Mouse (Mus musculus) testis, adult 2 months (tissue): ENCODE data around the gene Stim1. TPM values are rescaled to one million over a fixed set of nuclear protein-coding genes. Genes with fewer than 3 reads are reported as not detected.

ENCODE experiments used
- H3K27ac ChIP-seq: fragments of 200-500 bp; 2 replicates; pipeline ENCODE4 v1.5.1; 2012; ENCODE audit warnings: low read depth, low read length; ENCODE audit not compliant: control insufficient read depth, insufficient read depth
- H3K27me3 ChIP-seq: fragments of 200-500 bp; 2 replicates; pipeline ENCODE4 v1.6.1; 2012; ENCODE audit warnings: mild to moderate bottlenecking, low read length, moderate library complexity; ENCODE audit not compliant: control insufficient read depth, insufficient read depth
- H3K36me3 ChIP-seq: fragments of 200-500 bp; 2 replicates; pipeline ENCODE4 v1.6.1; 2012; ENCODE audit warnings: mild to moderate bottlenecking, low read length; ENCODE audit not compliant: control insufficient read depth, insufficient read depth
- H3K4me1 ChIP-seq: fragments of 200-500 bp; 2 replicates; pipeline ENCODE4 v1.6.1; 2012; ENCODE audit warnings: low read length; ENCODE audit not compliant: control insufficient read depth, insufficient read depth
- H3K4me3 ChIP-seq: fragments of 200-500 bp; 2 replicates; pipeline ENCODE4 v1.5.1; 2012; ENCODE audit warnings: low read depth, mild to moderate bottlenecking, low read length, moderate library complexity, mixed read lengths; ENCODE audit not compliant: control insufficient read depth
- CTCF ChIP-seq: fragments of 200-500 bp; IDR thresholded peaks from 2 replicates; pipeline ENCODE4 v1.5.1; 2012; ENCODE audit warnings: low read depth, mild to moderate bottlenecking, inconsistent platforms, low read length, moderate library complexity; ENCODE audit not compliant: control insufficient read depth, insufficient read depth, insufficient replicate concordance
- POLR2A ChIP-seq: fragments of 200-500 bp; IDR thresholded peaks from 2 replicates; pipeline ENCODE4 v1.6.1; 2012; ENCODE audit warnings: low read depth, mild to moderate bottlenecking, inconsistent platforms, low read length, moderate library complexity; ENCODE audit not compliant: control insufficient read depth
- polyA plus RNA-seq: library from polyadenylated mRNA; depleted of rRNA; stranded (reverse); fragments of >200 nt; gene quantifications from 2 replicates; pipeline ENCODE4 v1.2.3, GENCODE M21; 2012

Stim1 gene
- polyA plus RNA-seq, 1 experiment: 127 TPM

DNA sequence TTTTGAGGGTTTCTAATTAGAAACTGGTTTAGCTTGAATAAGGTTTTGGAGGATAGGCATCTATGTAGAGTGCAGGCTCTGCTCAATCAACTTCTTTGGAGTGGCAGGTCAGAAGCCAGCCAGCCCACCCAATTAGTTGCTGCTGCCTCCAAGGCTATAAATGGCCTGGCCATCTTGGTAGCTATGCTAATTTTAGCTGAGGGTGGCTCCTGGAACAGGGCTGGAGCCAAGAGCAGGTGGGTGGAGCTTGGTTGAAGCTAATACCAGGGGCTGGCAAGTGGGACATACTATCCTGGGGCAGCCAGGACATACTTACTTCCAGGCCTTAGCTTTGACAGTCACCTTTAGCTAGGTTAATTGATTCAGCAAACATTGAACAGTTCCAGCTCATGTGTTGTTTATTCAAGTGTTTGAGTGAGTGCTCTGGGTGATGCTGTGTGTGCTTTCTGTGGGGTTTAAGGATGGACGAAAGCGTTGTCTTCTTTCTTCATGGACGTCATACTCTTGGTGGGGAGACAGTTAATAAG is 4.9 kb downstream of the Stim1 start:
- Histone ChIP-seq H3K4me1 (peaks cover 9% of the 10 kb centered on the region), H3K36me3 (no peaks in the 10 kb centered on the region), H3K27me3 (no peaks in the 10 kb centered on the region), H3K27ac (no peak overlapping the region), H3K4me3 (no peak overlapping the region)
- TF ChIP-seq POLR2A: no peak
- TF ChIP-seq CTCF: no peak

DNA sequence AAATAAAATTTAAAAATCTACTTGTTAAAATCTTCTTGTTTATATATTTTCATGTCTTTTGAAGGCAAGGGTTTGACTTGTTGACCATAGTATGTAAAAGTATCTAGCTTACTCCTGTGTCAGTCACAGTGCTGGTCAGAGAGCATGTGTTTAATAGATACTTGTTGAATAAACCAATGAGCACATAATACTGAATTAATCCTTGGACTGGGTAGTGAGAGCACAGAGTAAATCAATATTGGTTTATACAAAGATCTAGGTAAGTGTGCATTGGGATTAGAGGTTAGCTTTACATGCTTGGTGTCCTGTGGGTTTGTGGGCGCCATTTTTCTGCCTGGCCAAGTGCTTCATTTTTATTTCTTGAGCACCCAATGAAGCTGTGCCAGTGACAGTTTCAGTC is 13.8 kb downstream of the Stim1 start:
- no peaks in the 10 kb centered on the region for H3K36me3 ChIP-seq
- H3K27me3 ChIP-seq: no peaks in the 10 kb centered on the region
- no peaks in the 10 kb centered on the region; the same call in 1 of the 2 replicates for H3K4me1 ChIP-seq
- H3K4me3 ChIP-seq: no peak overlapping the region
- H3K27ac ChIP-seq: no peak overlapping the region
- TF ChIP-seq CTCF: no peak
- no peak for TF ChIP-seq POLR2A

DNA sequence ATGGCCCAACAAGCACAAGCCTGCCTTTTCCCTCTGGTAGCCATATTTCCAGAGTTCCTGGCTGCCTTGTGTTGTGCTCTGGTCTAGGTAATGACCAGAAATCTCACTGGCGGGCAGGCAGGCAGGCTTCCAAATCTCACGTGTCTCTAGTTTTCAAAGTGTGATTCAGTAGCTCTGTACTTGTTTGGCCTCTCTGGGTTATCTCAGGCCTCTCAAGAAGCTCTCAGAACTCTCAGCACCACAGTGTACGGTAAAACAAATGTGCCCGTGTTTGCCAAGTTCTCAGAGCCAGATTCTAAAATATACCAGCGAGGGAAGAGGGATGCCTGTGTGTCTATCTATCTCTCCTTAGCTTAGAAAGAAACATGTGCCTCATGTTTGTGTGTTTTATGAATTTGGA is 14.7 kb downstream of the Stim1 start:
- H3K36me3 ChIP-seq: no peaks in the 10 kb centered on the region
- no peak overlapping the region for H3K4me3 ChIP-seq
- H3K4me1 ChIP-seq: no peaks in the 10 kb centered on the region; the same call in 1 of the 2 replicates
- 0 out of 2 replicates have a peak overlapping the region, but pooled peaks have one; percentile 24 for H3K27ac ChIP-seq
- no peaks in the 10 kb centered on the region for H3K27me3 ChIP-seq
- TF ChIP-seq POLR2A (no peak), CTCF (no peak)

DNA sequence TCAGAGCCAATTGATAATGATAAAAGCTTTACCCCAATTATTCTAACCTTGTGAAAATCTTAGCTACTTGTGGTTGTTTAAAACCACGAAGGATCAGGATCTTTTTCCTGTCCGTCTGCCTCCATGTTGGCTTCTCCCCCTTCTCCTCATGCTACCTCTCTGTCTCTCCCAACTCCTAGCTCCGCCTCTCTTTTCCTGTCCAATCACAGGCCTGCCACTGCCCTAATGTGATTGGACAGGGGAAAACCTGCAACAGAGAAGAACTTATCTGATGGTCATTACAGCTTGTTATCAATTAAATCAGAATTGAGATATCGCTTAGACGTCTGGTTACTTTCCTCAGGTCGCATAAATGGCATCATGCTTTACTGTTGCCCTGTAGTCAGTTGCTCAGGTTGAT is 21.9 kb downstream of the Stim1 start:
- Histone ChIP-seq H3K4me1 (no peaks in the 10 kb centered on the region), H3K27me3 (no peaks in the 10 kb centered on the region), H3K36me3 (no peaks in the 10 kb centered on the region), H3K4me3 (no peak overlapping the region), H3K27ac (no peak overlapping the region)
- no peak for TF ChIP-seq POLR2A
- no peak for TF ChIP-seq CTCF

DNA sequence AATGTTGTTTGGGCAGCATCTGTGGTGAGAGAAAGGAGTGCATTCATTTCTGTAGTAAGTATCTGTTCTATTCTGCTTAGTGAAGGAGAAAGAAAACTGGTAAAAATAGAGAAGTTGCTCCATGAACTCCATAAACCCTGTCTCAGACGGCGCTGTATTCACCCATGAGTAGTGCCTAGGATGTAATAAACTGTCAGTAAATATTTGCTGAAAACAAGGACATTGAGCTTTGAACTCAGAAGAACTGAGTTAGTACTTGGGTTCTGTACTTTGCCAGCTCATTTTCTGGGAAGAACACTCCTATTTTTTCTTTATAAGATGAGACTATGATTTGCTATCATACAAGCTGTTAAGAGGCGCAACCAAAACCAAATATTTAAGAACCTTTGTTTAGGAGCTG is 24.6 kb downstream of the Stim1 start:
- TF ChIP-seq POLR2A (no peak), CTCF (no peak)
- H3K27ac ChIP-seq: no peak overlapping the region
- no peaks in the 10 kb centered on the region for H3K36me3 ChIP-seq
- no peak overlapping the region for H3K4me3 ChIP-seq
- no peaks in the 10 kb centered on the region for H3K27me3 ChIP-seq
- no peaks in the 10 kb centered on the region for H3K4me1 ChIP-seq

DNA sequence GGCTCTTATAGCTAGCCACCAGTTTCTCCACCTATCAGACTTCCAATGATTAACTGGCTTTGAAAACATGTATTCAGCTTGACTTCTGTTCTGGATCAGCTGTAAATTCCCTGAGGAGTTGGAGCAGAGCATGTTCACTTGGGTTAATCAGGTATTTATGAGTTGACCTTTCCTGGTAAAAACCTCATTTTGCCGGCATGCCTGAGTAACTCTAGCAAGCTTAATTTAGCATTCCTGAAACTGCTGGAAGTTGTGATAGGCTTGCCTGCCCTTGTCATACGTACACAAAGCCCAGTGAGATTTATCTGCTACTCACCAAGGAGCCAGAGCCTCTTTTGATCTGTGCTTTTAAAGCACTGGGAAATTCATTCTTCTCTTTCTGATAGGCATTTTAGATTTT is 25.6 kb downstream of the Stim1 start:
- H3K4me3 ChIP-seq: no peak overlapping the region

DNA sequence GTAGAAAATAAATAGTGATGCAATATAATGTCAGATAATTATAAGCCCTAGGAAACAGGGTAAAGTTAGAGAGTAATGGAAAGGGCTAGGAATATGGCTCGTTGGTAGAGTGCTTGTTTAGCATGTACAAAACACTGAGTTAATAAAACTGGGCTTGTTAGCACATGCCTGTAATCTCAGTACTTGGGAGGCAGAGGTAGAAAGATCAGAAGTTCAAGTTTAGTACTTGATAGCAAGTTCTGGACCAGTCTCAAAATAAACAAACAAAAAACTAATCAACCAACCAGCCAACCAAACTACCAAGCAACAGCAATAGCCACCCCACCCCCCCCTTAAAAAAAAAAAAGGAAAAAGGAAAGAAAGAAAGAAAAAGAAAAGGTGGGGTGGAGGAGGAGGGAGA is 33.2 kb downstream of the Stim1 start:
- TF ChIP-seq POLR2A (no peak), CTCF (no peak)
- H3K4me3 ChIP-seq: no peak overlapping the region
- no peaks in the 10 kb centered on the region for H3K4me1 ChIP-seq

More for the DNA sequence above, 25.6 kb downstream of the Stim1 start:
- Histone ChIP-seq H3K36me3 (no peaks in the 10 kb centered on the region), H3K4me1 (no peaks in the 10 kb centered on the region), H3K27ac (no peak overlapping the region), H3K27me3 (no peaks in the 10 kb centered on the region)
- TF ChIP-seq CTCF (no peak), POLR2A (no peak)

DNA sequence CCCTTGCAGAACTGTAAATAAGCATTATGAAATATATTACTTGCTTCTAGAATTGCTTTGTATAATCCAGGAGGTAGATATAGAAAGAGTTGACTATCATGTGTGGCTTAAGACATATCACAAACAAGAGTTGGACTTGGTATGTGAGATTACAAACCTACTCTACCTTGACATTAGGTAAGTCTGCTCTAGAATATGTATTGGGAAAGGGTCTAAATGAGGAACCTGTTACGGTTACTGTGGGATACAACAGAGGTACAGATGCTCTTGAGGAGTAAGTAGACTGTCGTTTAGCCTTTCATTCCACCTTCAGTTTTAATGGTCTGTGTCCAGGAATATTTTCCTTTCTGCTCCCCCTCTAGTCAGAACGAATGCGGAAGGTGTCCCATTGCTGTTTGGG is 34.9 kb downstream of the Stim1 start:
- no peak overlapping the region for H3K4me3 ChIP-seq
- H3K4me1 ChIP-seq: no peaks in the 10 kb centered on the region
- no peaks in the 10 kb centered on the region for H3K27me3 ChIP-seq
- TF ChIP-seq CTCF (no peak), POLR2A (no peak)
- H3K36me3 ChIP-seq: no peaks in the 10 kb centered on the region
- H3K27ac ChIP-seq: no peak overlapping the region

More for the DNA sequence above, 33.2 kb downstream of the Stim1 start:
- Histone ChIP-seq H3K27me3 (no peaks in the 10 kb centered on the region), H3K27ac (no peak overlapping the region), H3K36me3 (no peaks in the 10 kb centered on the region)
